Mouse (Mus musculus) limb, embryonic 11.5 days (tissue): Measurements from ENCODE around the gene Ephb2. TPM values are rescaled to one million over a fixed set of nuclear protein-coding genes. Genes with fewer than 3 reads are reported as not detected.

ENCODE experiments used
- ATAC-seq: fragments of 200-750 bp; cut with Nextera tagmentation; 2 replicates; pipeline ENCODE4 v1.8.0; 2017; ENCODE audit warnings: low read depth; ENCODE audit not compliant: insufficient number of reproducible peaks, low FRiP score, low TSS enrichment
- DNase-seq: peaks from one replicate; pipeline ENCODE4 v3.0.0-alpha.2; 2015; ENCODE audit warnings: low spot score
- H3K27ac ChIP-seq: fragments of 300-500 bp; sonication (generic); replicated peaks from 2 replicates; pipeline ENCODE4 v1.5.1; 2014; ENCODE audit warnings: low read depth, mild to moderate bottlenecking, low read length
- H3K27me3 ChIP-seq: fragments of 300-500 bp; sonication (generic); 2 replicates; pipeline ENCODE4 v1.6.1; 2014; ENCODE audit warnings: mild to moderate bottlenecking, low read length, mixed read lengths; ENCODE audit not compliant: control insufficient read depth, insufficient read depth
- H3K36me3 ChIP-seq: fragments of 300-500 bp; sonication (generic); 2 replicates; pipeline ENCODE4 v1.6.1; 2014; ENCODE audit warnings: mild to moderate bottlenecking, low read length, moderate library complexity, mixed read lengths; ENCODE audit not compliant: control insufficient read depth, insufficient read depth
- H3K4me1 ChIP-seq: fragments of 300-500 bp; sonication (generic); 2 replicates; pipeline ENCODE4 v1.6.1; 2014; ENCODE audit warnings: low read length, mixed read lengths; ENCODE audit not compliant: control insufficient read depth, insufficient read depth
- H3K4me2 ChIP-seq: fragments of 300-500 bp; sonication (generic); 2 replicates; pipeline ENCODE4 v1.6.1; 2014; ENCODE audit warnings: low read depth, mild to moderate bottlenecking, moderate library complexity; ENCODE audit not compliant: severe bottlenecking
- H3K4me3 ChIP-seq: fragments of 300-500 bp; sonication (generic); 2 replicates; pipeline ENCODE4 v1.5.1; 2014; ENCODE audit warnings: low read depth, low read length
- H3K9ac ChIP-seq: fragments of 300-500 bp; sonication (generic); 2 replicates; pipeline ENCODE4 v1.6.1; 2014; ENCODE audit warnings: mild to moderate bottlenecking, low read length
- H3K9me3 ChIP-seq: fragments of 300-500 bp; sonication (generic); 2 replicates; pipeline ENCODE4 v1.6.1; 2016; ENCODE audit warnings: low read length; ENCODE audit not compliant: control insufficient read depth
- WGBS: fragments of 180-500 bp; shearing (Covaris S2); extraction: QIAGEN DNeasy Blood & Tissue Kit; methylation state at CpG from one replicate; pipeline ENCODE4 v1.1.7; 2014; 5-methylcytosine and 5-hydroxymethylcytosine counted together
- polyA plus RNA-seq: library from polyadenylated mRNA; unstranded; fragments of >200 nt; fragmentation: Nextera tagmentation; extraction: Ambion mirVana; gene quantifications from 2 replicates; pipeline ENCODE4 v1.2.1, GENCODE M21; 2014

Ephb2 gene
- polyA plus RNA-seq, 1 experiment from 2014 or later: 12.5 TPM

GRCm38 (mm10) chr4:136667757-136668156 is 168.0 kb downstream of the Ephb2 start:
- no peak overlapping the region for H3K9ac ChIP-seq
- no peak overlapping the region for H3K4me2 ChIP-seq
- no peaks in the 10 kb centered on the region; the same call in none of the 2 replicates for H3K36me3 ChIP-seq
- H3K27me3 ChIP-seq: no peaks in the 10 kb centered on the region
- 76% methylated on average over 10 of the region's 10 CpGs for WGBS
- H3K9me3 ChIP-seq: peaks cover 3% of the 10 kb centered on the region; the same call in 1 of the 2 replicates
- DNase-seq (no peak), ATAC-seq (no peak)
- no peak overlapping the region for H3K27ac ChIP-seq
- no peak overlapping the region for H3K4me3 ChIP-seq
- no peaks in the 10 kb centered on the region for H3K4me1 ChIP-seq

- Histone ChIP-seq H3K27me3 (no peaks in the 10 kb centered on the region), H3K36me3 (no peaks in the 10 kb centered on the region; the same call in none of the 2 replicates), H3K9ac (no peak overlapping the region), H3K9me3 (peaks cover 3% of the 10 kb centered on the region; the same call in 1 of the 2 replicates), H3K4me3 (no peak overlapping the region), H3K4me2 (no peak overlapping the region), H3K4me1 (no peaks in the 10 kb centered on the region), H3K27ac (no peak overlapping the region)
- 65% methylated on average over 4 of the region's 4 CpGs for WGBS
- ATAC-seq (no peak), DNase-seq (no peak)
Observed at GRCm38 (mm10) chr4:136666002-136666401, 169.8 kb downstream of the Ephb2 start.

- no peak for ATAC-seq
- 95% methylated on average over 9 of the region's 9 CpGs for WGBS
- H3K36me3 ChIP-seq: peaks cover under 1% of the 10 kb centered on the region
Observed at GRCm38 (mm10) chr4:136665068-136665467, 170.7 kb downstream of the Ephb2 start.

GRCm38 (mm10) chr4:136657914-136658313 is 177.9 kb downstream of the Ephb2 start:
- H3K36me3 ChIP-seq: peaks cover 5% of the 10 kb centered on the region; the same call in 1 of the 2 replicates
- no peak for DNase-seq
- 83% methylated on average over 3 of the region's 3 CpGs for WGBS

More at GRCm38 (mm10) chr4:136665068-136665467, 170.7 kb downstream of the Ephb2 start:
- H3K9me3 ChIP-seq: peaks cover 3% of the 10 kb centered on the region; the same call in 1 of the 2 replicates
- no peak overlapping the region for H3K9ac ChIP-seq
- no peak overlapping the region for H3K4me2 ChIP-seq
- no peak overlapping the region for H3K4me3 ChIP-seq
- no peaks in the 10 kb centered on the region for H3K27me3 ChIP-seq
- no peak overlapping the region for H3K27ac ChIP-seq
- H3K4me1 ChIP-seq: no peaks in the 10 kb centered on the region
- no peak for DNase-seq

GRCm38 (mm10) chr4:136653692-136654234 is 182.0 kb downstream of the Ephb2 start:
- no peak overlapping the region for H3K9ac ChIP-seq
- H3K27ac ChIP-seq: no peak overlapping the region
- no peak overlapping the region for H3K4me2 ChIP-seq
- H3K4me3 ChIP-seq: no peak overlapping the region
- no peaks in the 10 kb centered on the region for H3K36me3 ChIP-seq
- ATAC-seq (no peak), DNase-seq (no peak)
- H3K27me3 ChIP-seq: no peaks in the 10 kb centered on the region
- no peaks in the 10 kb centered on the region for H3K4me1 ChIP-seq
- WGBS: 85% methylated on average over 10 of the region's 10 CpGs
- H3K9me3 ChIP-seq: no peaks in the 10 kb centered on the region

More at GRCm38 (mm10) chr4:136657914-136658313, 177.9 kb downstream of the Ephb2 start:
- no peak overlapping the region for H3K4me3 ChIP-seq
- H3K9me3 ChIP-seq: no peaks in the 10 kb centered on the region
- H3K27ac ChIP-seq: no peak overlapping the region
- H3K27me3 ChIP-seq: no peaks in the 10 kb centered on the region
- no peaks in the 10 kb centered on the region for H3K4me1 ChIP-seq
- no peak for ATAC-seq
- no peak overlapping the region for H3K9ac ChIP-seq
- H3K4me2 ChIP-seq: no peak overlapping the region

GRCm38 (mm10) chr4:136653019-136653418 is 182.8 kb downstream of the Ephb2 start:
- no peak overlapping the region for H3K4me3 ChIP-seq
- H3K36me3 ChIP-seq: no peaks in the 10 kb centered on the region
- H3K4me1 ChIP-seq: no peaks in the 10 kb centered on the region
- no peak for DNase-seq
- H3K9me3 ChIP-seq: no peaks in the 10 kb centered on the region
- no peak overlapping the region for H3K4me2 ChIP-seq
- 82% methylated on average over 6 of the region's 6 CpGs for WGBS
- no peak for ATAC-seq
- no peak overlapping the region for H3K9ac ChIP-seq
- H3K27me3 ChIP-seq: no peaks in the 10 kb centered on the region
- H3K27ac ChIP-seq: no peak overlapping the region

- no peaks in the 10 kb centered on the region for H3K4me1 ChIP-seq
- H3K4me2 ChIP-seq: no peak overlapping the region
- no peak overlapping the region for H3K27ac ChIP-seq
- no peaks in the 10 kb centered on the region for H3K36me3 ChIP-seq
- no peak for ATAC-seq
- 86% methylated on average over 11 of the region's 11 CpGs for WGBS
- no peak overlapping the region for H3K9ac ChIP-seq
- DNase-seq: no peak
- no peaks in the 10 kb centered on the region for H3K9me3 ChIP-seq
- H3K27me3 ChIP-seq: no peaks in the 10 kb centered on the region
- H3K4me3 ChIP-seq: no peak overlapping the region
Observed at GRCm38 (mm10) chr4:136652528-136652910, 183.3 kb downstream of the Ephb2 start.

GRCm38 (mm10) chr4:136651882-136652527 is 183.8 kb downstream of the Ephb2 start:
- Histone ChIP-seq H3K27ac (no peak overlapping the region), H3K36me3 (no peaks in the 10 kb centered on the region), H3K9ac (no peak overlapping the region), H3K9me3 (no peaks in the 10 kb centered on the region), H3K27me3 (no peaks in the 10 kb centered on the region), H3K4me1 (no peaks in the 10 kb centered on the region), H3K4me3 (no peak overlapping the region), H3K4me2 (no peak overlapping the region)
- ATAC-seq (no peak), DNase-seq (no peak)
- 83% methylated on average over 13 of the region's 13 CpGs for WGBS
